Mouse (Mus musculus): ENCODE data around the gene Tle3.

DNA sequence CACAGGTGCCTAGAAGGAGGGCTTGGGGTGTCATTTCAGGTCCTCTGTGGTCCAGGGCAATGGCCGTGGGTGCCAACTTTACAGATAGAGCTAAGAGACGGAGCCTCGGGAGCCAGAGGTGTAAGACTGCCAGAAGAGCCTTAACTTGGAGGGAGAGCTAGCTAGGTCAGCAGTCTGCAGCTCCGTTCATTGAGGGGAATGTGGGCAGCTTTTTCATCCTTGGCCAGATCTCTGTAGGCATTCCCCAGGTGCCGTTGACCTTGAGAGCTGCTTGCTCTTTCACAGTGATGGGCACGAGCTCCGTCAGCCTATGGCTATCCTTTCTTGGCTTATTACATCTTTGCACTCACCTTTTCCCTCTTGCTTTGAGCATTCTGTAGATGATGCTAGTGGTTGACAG is 28.0 kb downstream of the Tle3 start:
- TF ChIP-seq CTCF (conservative IDR thresholded peaks at IDR 0.05; ENCODE audit: low read length) (no peak), NANOG (IDR thresholded peaks at IDR 0.05; ENCODE audit: borderline replicate concordance, low read length) (no peak), POU5F1 (IDR thresholded peaks at IDR 0.05; ENCODE audit: borderline replicate concordance, low read length) (no peak)
